Mouse (Mus musculus): ENCODE measurements at regions not wholly inside any gene's neighbourhood (a gene's known extent, or its start where the extent isn't known, plus 50 kb on each side); places are given as distances from the start of the nearest gene placed in this dataset.

- 75% methylated on average over 6 of the region's 6 CpGs for WGBS
- Histone ChIP-seq H3K27me3 (ENCODE audit: control insufficient read depth, insufficient read depth, low read length) (no peaks in the 10 kb centered on the region), H3K27ac (replicated peaks; ENCODE audit: low read depth, low read length) (no peak overlapping the region), H3K36me3 (ENCODE audit: control insufficient read depth, insufficient read depth, low read length) (no peaks in the 10 kb centered on the region), H3K9me3 (ENCODE audit: control insufficient read depth, low read length) (no peaks in the 10 kb centered on the region), H3K4me3 (replicated peaks; ENCODE audit: low read depth, low read length) (no peak overlapping the region), H3K4me2 (ENCODE audit: low read length) (no peak overlapping the region), H3K4me1 (ENCODE audit: control insufficient read depth, insufficient read depth, low read length) (no peaks in the 10 kb centered on the region), H3K9ac (replicated peaks; ENCODE audit: low read length) (no peak overlapping the region)
- DNase-seq (peak; percentile 47), ATAC-seq (ENCODE audit: low FRiP score, low TSS enrichment) (no peak)
These were observed 876.8 kb upstream of the Igfbp7 start for GRCm38 (mm10) chr5:78284456-78285199.

- Histone ChIP-seq H3K9ac (replicated peaks; ENCODE audit: low read length) (no peak overlapping the region), H3K9me3 (ENCODE audit: control insufficient read depth, low read length) (no peaks in the 10 kb centered on the region), H3K4me1 (ENCODE audit: control insufficient read depth, insufficient read depth, low read length) (no peaks in the 10 kb centered on the region), H3K4me2 (ENCODE audit: low read length) (no peak overlapping the region), H3K4me3 (replicated peaks; ENCODE audit: low read depth, low read length) (no peak overlapping the region), H3K27ac (replicated peaks; ENCODE audit: low read depth, low read length) (no peak overlapping the region), H3K36me3 (ENCODE audit: control insufficient read depth, insufficient read depth, low read length) (no peaks in the 10 kb centered on the region), H3K27me3 (ENCODE audit: control insufficient read depth, insufficient read depth, low read length) (no peaks in the 10 kb centered on the region)
- DNase-seq (no peak), ATAC-seq (ENCODE audit: low FRiP score, low TSS enrichment) (no peak)
- 85% methylated on average over 3 of the region's 3 CpGs for WGBS
These were observed 843.6 kb upstream of the Igfbp7 start for GRCm38 (mm10) chr5:78251491-78251890.

- Histone ChIP-seq H3K9ac (replicated peaks; ENCODE audit: low read length) (no peak overlapping the region), H3K4me1 (ENCODE audit: control insufficient read depth, insufficient read depth, low read length) (no peaks in the 10 kb centered on the region), H3K27me3 (ENCODE audit: control insufficient read depth, insufficient read depth, low read length) (no peaks in the 10 kb centered on the region), H3K4me3 (replicated peaks; ENCODE audit: low read depth, low read length) (no peak overlapping the region), H3K27ac (replicated peaks; ENCODE audit: low read depth, low read length) (no peak overlapping the region), H3K9me3 (ENCODE audit: control insufficient read depth, low read length) (no peaks in the 10 kb centered on the region), H3K36me3 (ENCODE audit: control insufficient read depth, insufficient read depth, low read length) (no peaks in the 10 kb centered on the region), H3K4me2 (ENCODE audit: low read length) (no peak overlapping the region)
- 85% methylated on average over 1 of the region's 1 CpGs for WGBS
- DNase-seq = no peak
- ATAC-seq (ENCODE audit: low FRiP score, low TSS enrichment) = no peak
These were observed 805.9 kb upstream of the Igfbp7 start for GRCm38 (mm10) chr5:78213696-78214095.
